ENCODE assay signal across 11 mouse cellular contexts in genomic region chr4:106868737-106869438, GRCm38 (mm10). TPM values are rescaled to one million over a fixed set of nuclear protein-coding genes. Genes with fewer than 3 reads are reported as not detected.
DNase-seq lines count a peak whose midpoint lies in the region; ATAC-seq and TF ChIP-seq lines count a peak whose summit lies in the region.
"Had no signal": no experiment of that assay in that cellular context is flagged by ENCODE, and none has a peak within 500 bp of the region (broad histone marks: within the 10 kb centered on the region; RNA-seq: fewer than 3 reads in every experiment).

No protein-coding gene starts in this region.

- no peaks in the 10 kb centered on the region for H3K36me3 ChIP-seq in forebrain, embryonic 10.5 days (replicated peaks)
- H3K36me3 ChIP-seq in forebrain, embryonic 15.5 days = no peaks in the 10 kb centered on the region
- H3K36me3 ChIP-seq in lung, embryonic 14.5 days (ENCODE audit: insufficient read depth) = no peaks in the 10 kb centered on the region
- H3K36me3 ChIP-seq in stomach, embryonic 15.5 days = no peaks in the 10 kb centered on the region

- no peak overlapping the region for H3K4me2 ChIP-seq in forebrain, embryonic 15.5 days (replicated peaks)
- H3K4me2 ChIP-seq in lung, embryonic 14.5 days = no peak overlapping the region
- H3K4me2 ChIP-seq in stomach, embryonic 15.5 days = no peak overlapping the region
- H3K4me2 ChIP-seq: midbrain, embryonic 11.5 days had no signal

- WGBS in forebrain, embryonic 10.5 days = 77% methylated on average over 12 of the region's 12 CpGs
- 82% methylated on average over 12 of the region's 12 CpGs for WGBS in forebrain, embryonic 15.5 days
- 31% methylated on average over 12 of the region's 12 CpGs for WGBS in lung, embryonic 14.5 days
- 46% methylated on average over 12 of the region's 12 CpGs for WGBS in stomach, embryonic 15.5 days

- H3K9me3 ChIP-seq in forebrain, embryonic 10.5 days = no peaks in the 10 kb centered on the region
- no peaks in the 10 kb centered on the region for H3K9me3 ChIP-seq in forebrain, embryonic 15.5 days
- H3K9me3 ChIP-seq in lung, embryonic 14.5 days (ENCODE audit: low read depth, low read length) = no peaks in the 10 kb centered on the region
- no peaks in the 10 kb centered on the region for H3K9me3 ChIP-seq in stomach, embryonic 15.5 days

- no peaks in the 10 kb centered on the region for H3K27me3 ChIP-seq in forebrain, embryonic 10.5 days (ENCODE audit: poor library complexity, severe bottlenecking)
- no peaks in the 10 kb centered on the region for H3K27me3 ChIP-seq in forebrain, embryonic 15.5 days
- no peaks in the 10 kb centered on the region for H3K27me3 ChIP-seq in lung, embryonic 14.5 days (ENCODE audit: insufficient read depth, low read length)
- no peaks in the 10 kb centered on the region for H3K27me3 ChIP-seq in stomach, embryonic 15.5 days (replicated peaks)

- no peak overlapping the region for H3K4me3 ChIP-seq in forebrain, embryonic 10.5 days
- H3K4me3 ChIP-seq in forebrain, embryonic 15.5 days = no peak overlapping the region
- H3K4me3 ChIP-seq in lung, embryonic 14.5 days (ENCODE audit: low read depth, low read length) = no peak overlapping the region
- H3K4me3 ChIP-seq in stomach, embryonic 15.5 days (replicated peaks) = no peak overlapping the region

- peak overlapping the region; percentile 58 for H3K27ac ChIP-seq in forebrain, embryonic 10.5 days
- no peak overlapping the region for H3K27ac ChIP-seq in forebrain, embryonic 15.5 days (replicated peaks)
- H3K27ac ChIP-seq in lung, embryonic 14.5 days (ENCODE audit: low read depth) = 0 out of 2 replicates have a peak overlapping the region, but pooled peaks have one; percentile 4
- H3K27ac ChIP-seq in stomach, embryonic 15.5 days = peak overlapping the region; percentile 40; the same call in 1 of the 2 replicates

- no peak for DNase-seq in forebrain, embryonic 10.5 days (ENCODE audit: extremely low spot score, low spot score)
- DNase-seq in lung, embryonic 14.5 days = peak; percentile 50
- DNase-seq in lung, postnatal 10 days = no peak
- peak; percentile 67 for DNase-seq in induced T-regulatory cell, adult 2 months (ENCODE audit: low read depth)
- DNase-seq in thymus, postnatal 14 days = no peak
- DNase-seq in retina, embryonic 14.5 days (ENCODE audit: low spot score) = no peak
- DNase-seq: kidney, postnatal 36 days; left cerebral cortex, postnatal 4 days had no signal

- ATAC-seq in forebrain, embryonic 15.5 days (replicated peaks) = no peak
- no peak for ATAC-seq in lung, embryonic 14.5 days (ENCODE audit: insufficient read depth)
- ATAC-seq in stomach, embryonic 15.5 days (ENCODE audit: insufficient read depth, low FRiP score, low read depth) = 0 out of 2 replicates have a peak, but pooled peaks have one; percentile 15

- TF ChIP-seq CTCF in lung, embryonic 14.5 days (IDR thresholded peaks at IDR 0.05; ENCODE audit: low read depth) = no peak

- peaks cover 55% of the 10 kb centered on the region for H3K4me1 ChIP-seq in forebrain, embryonic 10.5 days
- H3K4me1 ChIP-seq in forebrain, embryonic 15.5 days = peaks cover 22% of the 10 kb centered on the region
- H3K4me1 ChIP-seq in lung, embryonic 14.5 days (ENCODE audit: insufficient read depth) = peaks cover 26% of the 10 kb centered on the region
- H3K4me1 ChIP-seq in stomach, embryonic 15.5 days = peaks cover 39% of the 10 kb centered on the region

- H3K9ac ChIP-seq in forebrain, embryonic 15.5 days (replicated peaks) = no peak overlapping the region
- no peak overlapping the region for H3K9ac ChIP-seq in lung, embryonic 14.5 days
- H3K9ac ChIP-seq in stomach, embryonic 15.5 days = no peak overlapping the region

RNA-seq across cellular contexts. Expression of gene Ssbp3, which starts 41.6 kb away (rescaled TPM):
- 128 and 134 TPM in 2 replicates for polyA plus RNA-seq in forebrain, embryonic 10.5 days (2016; fragmentation: Nextera tagmentation; extraction: Ambion mirVana)
- polyA plus RNA-seq in forebrain, embryonic 15.5 days (2015; fragmentation: Nextera tagmentation; extraction: Ambion mirVana) = 198 and 201 TPM in 2 replicates
- 69.5 and 80.2 TPM in 2 replicates for polyA plus RNA-seq in lung, embryonic 14.5 days (2014; fragmentation: Nextera tagmentation; extraction: Ambion mirVana)
- 92.4 and 98.5 TPM in 2 replicates for polyA plus RNA-seq in stomach, embryonic 15.5 days (2015; fragmentation: Nextera tagmentation; extraction: Ambion mirVana)

Comparison
In these comparisons a context has a peak if more than half of its experiments do, and no peak if none do; other contexts are left out.
1. DNase-seq: peak in lung, embryonic 14.5 days (single experiment) and induced T-regulatory cell, adult 2 months (single experiment); none in forebrain, embryonic 10.5 days (single experiment), lung, postnatal 10 days (single experiment), thymus, postnatal 14 days (single experiment) and retina, embryonic 14.5 days (single experiment).